Mouse (Mus musculus) embryonic facial prominence, embryonic 15.5 days (tissue): ENCODE results near the gene Tle4. TPM values are rescaled to one million over a fixed set of nuclear protein-coding genes. Genes with fewer than 3 reads are reported as not detected.

Experiments used
- ATAC-seq: fragments of 200-750 bp; cut with Nextera tagmentation; 2 replicates; pipeline ENCODE4 v1.8.0; 2017; ENCODE audit warnings: low read depth, moderate TSS enrichment; ENCODE audit not compliant: insufficient number of reproducible peaks, low FRiP score, low TSS enrichment
- H3K27ac ChIP-seq: fragments of 300-500 bp; sonication (generic); replicated peaks from 2 replicates; pipeline ENCODE4 v1.5.1; 2015; ENCODE audit warnings: mild to moderate bottlenecking, inconsistent platforms
- H3K27me3 ChIP-seq: fragments of 300-500 bp; sonication (generic); 2 replicates; pipeline ENCODE4 v1.6.1; 2015; ENCODE audit warnings: inconsistent platforms
- H3K36me3 ChIP-seq: fragments of 300-500 bp; sonication (generic); 2 replicates; pipeline ENCODE4 v1.6.1; 2015; ENCODE audit warnings: mild to moderate bottlenecking, inconsistent platforms
- H3K4me1 ChIP-seq: fragments of 300-500 bp; sonication (generic); 2 replicates; pipeline ENCODE4 v1.6.1; 2015; ENCODE audit warnings: inconsistent platforms
- H3K4me2 ChIP-seq: fragments of 300-500 bp; sonication (generic); replicated peaks from 2 replicates; pipeline ENCODE4 v1.6.1; 2015; ENCODE audit warnings: mild to moderate bottlenecking, inconsistent platforms
- H3K4me3 ChIP-seq: fragments of 300-500 bp; sonication (generic); replicated peaks from 2 replicates; pipeline ENCODE4 v1.5.1; 2015; ENCODE audit warnings: mild to moderate bottlenecking, inconsistent platforms
- H3K9ac ChIP-seq: fragments of 300-500 bp; sonication (generic); 2 replicates; pipeline ENCODE4 v1.6.1; 2015; ENCODE audit warnings: inconsistent platforms
- H3K9me3 ChIP-seq: fragments of 300-500 bp; sonication (generic); replicated peaks from 2 replicates; pipeline ENCODE4 v1.6.1; 2016; ENCODE audit warnings: inconsistent platforms
- WGBS: fragments of 180-500 bp; shearing (Covaris S2); methylation state at CpG from one replicate; pipeline ENCODE4 v1.1.7; 2015; 5-methylcytosine and 5-hydroxymethylcytosine counted together
- polyA plus RNA-seq: library from polyadenylated mRNA; unstranded; fragments of >200 nt; fragmentation: Nextera tagmentation; extraction: Ambion mirVana; gene quantifications from 2 replicates; pipeline ENCODE4 v1.2.1, GENCODE M21; 2015

Tle4 gene
- polyA plus RNA-seq, 1 experiment from 2014 or later, result 15.3 TPM

DNA sequence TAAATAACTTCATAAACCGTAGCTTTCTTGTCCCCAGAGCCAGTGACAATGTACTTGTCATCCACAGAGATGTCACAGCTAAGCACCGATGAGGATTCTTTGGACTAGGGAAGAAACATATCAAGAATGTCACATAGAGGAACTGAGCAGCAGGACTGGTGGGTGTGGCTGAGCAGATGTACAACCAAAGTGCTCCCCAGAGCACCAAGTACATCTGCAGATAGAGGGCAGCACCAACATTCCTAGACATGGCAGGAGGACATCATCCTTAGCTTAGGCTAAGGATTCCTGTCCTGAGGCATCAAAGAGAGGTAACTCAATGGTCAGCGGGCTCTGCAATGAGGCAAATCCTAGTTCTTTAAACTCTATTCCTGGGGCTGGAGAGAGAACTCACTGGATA lies 148.1 kb downstream of the Tle4 start:
- no peak overlapping the region for H3K4me2 ChIP-seq
- peaks cover 23% of the 10 kb centered on the region for H3K36me3 ChIP-seq

DNA sequence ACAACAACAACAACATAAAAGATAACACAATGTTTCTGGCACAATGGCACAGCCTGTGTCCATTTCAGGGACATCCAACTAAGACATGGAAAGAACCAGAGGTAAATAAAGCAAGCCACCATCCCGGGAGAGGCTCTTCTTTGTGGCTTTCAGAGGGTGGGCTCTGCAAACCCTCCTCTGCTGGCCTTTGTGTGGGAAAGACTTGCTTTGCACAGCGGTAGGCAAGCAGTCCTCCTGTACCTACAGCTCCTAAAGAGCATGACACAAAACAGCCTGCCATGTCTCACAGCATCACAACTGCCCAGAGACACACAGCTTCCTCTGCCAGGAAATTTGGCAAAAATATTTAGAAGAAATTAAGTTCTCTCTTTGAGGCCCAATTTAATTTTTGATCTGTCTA lies 149.3 kb downstream of the Tle4 start:
- Histone ChIP-seq H3K9ac (no peak overlapping the region), H3K27ac (no peak overlapping the region), H3K4me3 (no peak overlapping the region), H3K4me1 (no peaks in the 10 kb centered on the region), H3K27me3 (no peaks in the 10 kb centered on the region), H3K9me3 (no peaks in the 10 kb centered on the region), H3K4me2 (no peak overlapping the region), H3K36me3 (peaks cover 14% of the 10 kb centered on the region; the same call in 1 of the 2 replicates)
- ATAC-seq, result no peak
- 88% methylated on average over 2 of the region's 2 CpGs for WGBS

More for the DNA sequence above, 148.1 kb downstream of the Tle4 start:
- Histone ChIP-seq H3K27me3 (no peaks in the 10 kb centered on the region), H3K9ac (no peak overlapping the region), H3K9me3 (no peaks in the 10 kb centered on the region), H3K4me1 (no peaks in the 10 kb centered on the region), H3K4me3 (no peak overlapping the region), H3K27ac (no peak overlapping the region)
- 88% methylated on average over 3 of the region's 3 CpGs for WGBS
- ATAC-seq, result no peak

DNA sequence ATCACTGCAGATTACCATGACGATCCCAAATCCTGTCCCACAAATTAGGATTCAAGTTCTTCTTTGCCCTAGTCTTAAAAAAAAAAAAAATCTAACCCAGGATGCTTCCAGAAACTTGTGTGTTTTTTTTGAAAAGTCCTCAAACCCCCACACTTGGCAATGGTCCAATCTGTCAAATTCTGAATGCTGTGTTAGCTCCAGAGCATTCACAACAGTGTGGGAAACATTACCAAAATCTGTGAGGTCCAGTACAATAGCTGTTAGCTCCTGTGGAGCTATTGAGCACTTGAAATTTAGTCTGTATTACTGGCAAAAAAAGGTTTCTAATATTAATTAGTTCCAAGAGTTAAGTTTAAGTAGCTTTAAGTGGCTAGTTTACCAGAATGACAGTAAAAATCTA lies 150.4 kb downstream of the Tle4 start:
- no peak overlapping the region for H3K4me3 ChIP-seq
- no peaks in the 10 kb centered on the region for H3K9me3 ChIP-seq
- 87% methylated on average over 1 of the region's 1 CpGs for WGBS
- H3K9ac ChIP-seq, result no peak overlapping the region
- ATAC-seq, result no peak
- H3K36me3 ChIP-seq, result peaks cover 9% of the 10 kb centered on the region; the same call in 1 of the 2 replicates
- H3K27ac ChIP-seq, result no peak overlapping the region
- no peaks in the 10 kb centered on the region for H3K4me1 ChIP-seq
- H3K27me3 ChIP-seq, result no peaks in the 10 kb centered on the region
- no peak overlapping the region for H3K4me2 ChIP-seq

DNA sequence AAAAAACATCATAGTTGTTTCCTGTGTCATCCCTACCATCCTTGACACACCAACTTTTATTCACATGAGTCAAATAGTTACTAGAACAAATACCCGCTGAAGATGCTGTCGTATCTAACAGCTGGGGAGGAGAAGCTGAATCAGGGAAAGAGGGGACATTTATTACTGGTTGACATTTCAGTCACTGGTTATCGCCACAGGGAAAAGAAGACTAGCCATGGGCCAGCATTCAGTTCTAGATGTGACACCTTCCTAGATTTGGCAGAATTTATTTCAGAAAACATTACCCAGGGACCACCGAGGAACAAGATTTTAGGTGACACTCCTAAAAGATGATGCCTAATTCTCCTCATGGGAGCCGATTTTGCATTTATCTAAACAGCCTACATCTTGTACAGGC lies 156.0 kb downstream of the Tle4 start:
- 83% methylated on average over 5 of the region's 5 CpGs for WGBS
- H3K9me3 ChIP-seq, result no peaks in the 10 kb centered on the region
- H3K9ac ChIP-seq, result no peak overlapping the region
- no peak overlapping the region for H3K27ac ChIP-seq
- H3K4me1 ChIP-seq, result no peaks in the 10 kb centered on the region
- H3K4me3 ChIP-seq, result no peak overlapping the region
- no peaks in the 10 kb centered on the region for H3K36me3 ChIP-seq
- no peak overlapping the region for H3K4me2 ChIP-seq
- no peak for ATAC-seq
- no peaks in the 10 kb centered on the region for H3K27me3 ChIP-seq

DNA sequence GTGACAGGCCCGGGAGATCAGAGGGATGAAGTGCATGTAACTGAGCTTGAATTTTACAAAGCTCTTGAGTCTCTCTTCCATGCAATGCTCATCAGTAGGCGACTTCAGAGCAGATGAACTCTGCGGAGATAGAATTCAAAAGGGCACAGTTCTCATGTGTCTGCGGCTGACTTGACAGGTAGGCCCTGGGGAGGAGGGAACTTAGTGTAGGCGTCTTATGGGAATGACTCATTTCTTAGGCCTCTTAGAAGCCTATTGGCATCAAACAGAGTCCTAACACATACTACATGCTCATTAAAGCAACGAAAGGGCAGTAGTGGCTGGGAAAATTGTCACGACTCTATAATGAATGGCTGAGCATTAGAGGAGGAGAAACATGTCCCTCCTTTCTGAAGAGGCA lies 160.6 kb downstream of the Tle4 start:
- Histone ChIP-seq H3K27me3 (no peaks in the 10 kb centered on the region), H3K4me1 (no peaks in the 10 kb centered on the region), H3K9me3 (no peaks in the 10 kb centered on the region), H3K27ac (no peak overlapping the region), H3K4me2 (no peak overlapping the region), H3K4me3 (no peak overlapping the region), H3K36me3 (no peaks in the 10 kb centered on the region), H3K9ac (no peak overlapping the region)
- 76% methylated on average over 7 of the region's 7 CpGs for WGBS
- no peak for ATAC-seq

DNA sequence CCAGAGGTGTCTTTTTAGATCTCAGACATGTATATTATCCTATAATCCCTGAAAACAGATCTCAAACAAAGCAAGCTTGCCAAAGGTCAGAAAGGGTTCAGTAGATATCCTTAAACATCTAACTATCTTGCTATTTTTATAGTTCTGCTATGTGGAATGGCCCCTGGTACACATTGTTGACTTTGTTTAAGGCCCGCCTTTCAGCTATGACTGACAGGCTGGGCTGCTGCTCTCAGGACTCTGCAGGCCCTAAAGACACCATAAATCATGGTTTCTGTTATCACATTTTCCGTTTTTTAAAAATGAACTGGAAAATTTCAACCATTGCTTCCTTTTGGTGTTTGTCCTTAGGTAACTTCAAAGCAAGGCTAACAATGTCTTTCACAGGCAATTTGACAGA lies 161.3 kb downstream of the Tle4 start:
- WGBS, result 74% methylated on average over 2 of the region's 2 CpGs
- no peaks in the 10 kb centered on the region for H3K4me1 ChIP-seq
- no peak overlapping the region for H3K4me2 ChIP-seq
- no peak overlapping the region for H3K9ac ChIP-seq
- ATAC-seq, result no peak
- no peak overlapping the region for H3K4me3 ChIP-seq
- H3K27ac ChIP-seq, result no peak overlapping the region
- H3K27me3 ChIP-seq, result no peaks in the 10 kb centered on the region
- H3K9me3 ChIP-seq, result no peaks in the 10 kb centered on the region
- H3K36me3 ChIP-seq, result no peaks in the 10 kb centered on the region

DNA sequence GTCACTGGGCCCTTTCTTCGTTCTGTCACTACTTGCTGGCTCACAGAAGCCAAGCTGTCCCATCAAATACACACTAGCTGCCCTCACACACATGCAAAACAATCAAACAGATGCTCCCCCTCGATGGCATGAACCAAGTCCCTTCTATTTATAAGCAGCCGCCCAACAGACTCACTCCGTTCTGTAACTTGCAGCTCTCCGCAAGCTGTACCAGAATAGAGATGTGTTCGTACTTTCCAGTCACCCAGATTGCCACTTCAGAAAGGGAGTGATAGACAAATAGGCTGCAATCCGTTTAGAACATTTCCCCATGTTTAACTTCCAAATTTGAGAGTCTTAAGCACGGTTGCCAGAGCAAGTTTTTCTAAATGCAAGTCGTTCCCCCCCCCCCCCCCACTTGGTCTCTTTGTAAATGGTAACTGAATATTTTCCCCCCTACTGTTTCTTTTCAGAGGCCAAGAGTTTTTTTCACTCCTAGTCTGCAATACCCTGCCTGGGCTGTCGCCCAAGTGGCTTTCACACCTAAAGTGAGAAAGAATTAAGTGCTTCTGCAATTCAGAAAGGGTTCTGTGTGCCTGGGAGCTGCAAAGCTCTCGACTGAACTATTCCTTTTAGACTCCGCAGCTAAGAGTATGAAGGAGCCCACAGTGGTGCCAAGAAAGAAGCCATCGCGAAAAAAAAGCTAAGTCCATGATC lies 162.0 kb downstream of the Tle4 start:
- Histone ChIP-seq H3K4me2 (no peak overlapping the region), H3K27ac (no peak overlapping the region), H3K36me3 (no peaks in the 10 kb centered on the region), H3K9me3 (no peaks in the 10 kb centered on the region), H3K4me1 (no peaks in the 10 kb centered on the region), H3K4me3 (no peak overlapping the region), H3K27me3 (no peaks in the 10 kb centered on the region), H3K9ac (no peak overlapping the region)
- 50% methylated on average over 14 of the region's 14 CpGs for WGBS
- ATAC-seq, result no peak

DNA sequence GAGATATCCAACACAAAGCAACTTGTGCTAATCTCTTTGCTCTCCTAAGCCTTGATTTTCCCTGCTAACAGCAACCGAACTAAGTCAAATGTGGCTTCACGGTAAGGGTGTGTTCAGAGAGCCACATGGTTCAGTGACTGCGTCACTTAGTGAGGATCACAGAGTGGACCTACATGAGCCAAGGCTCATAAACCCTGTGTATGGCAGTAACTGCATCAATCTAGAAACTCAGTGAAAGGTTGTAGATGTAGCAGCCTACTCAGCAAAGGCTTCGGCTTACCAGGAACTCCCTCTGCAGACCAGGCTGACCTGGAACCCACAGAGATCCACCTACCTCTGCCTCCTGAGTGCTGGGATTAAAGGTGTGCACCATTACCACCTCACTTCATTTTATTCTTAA lies 164.0 kb downstream of the Tle4 start:
- H3K4me1 ChIP-seq, result no peaks in the 10 kb centered on the region
- H3K27me3 ChIP-seq, result no peaks in the 10 kb centered on the region
- H3K9ac ChIP-seq, result no peak overlapping the region
- no peaks in the 10 kb centered on the region for H3K9me3 ChIP-seq
- WGBS, result 92% methylated on average over 4 of the region's 4 CpGs
- no peaks in the 10 kb centered on the region for H3K36me3 ChIP-seq
- H3K4me2 ChIP-seq, result no peak overlapping the region
- H3K27ac ChIP-seq, result no peak overlapping the region
- H3K4me3 ChIP-seq, result no peak overlapping the region
- no peak for ATAC-seq

DNA sequence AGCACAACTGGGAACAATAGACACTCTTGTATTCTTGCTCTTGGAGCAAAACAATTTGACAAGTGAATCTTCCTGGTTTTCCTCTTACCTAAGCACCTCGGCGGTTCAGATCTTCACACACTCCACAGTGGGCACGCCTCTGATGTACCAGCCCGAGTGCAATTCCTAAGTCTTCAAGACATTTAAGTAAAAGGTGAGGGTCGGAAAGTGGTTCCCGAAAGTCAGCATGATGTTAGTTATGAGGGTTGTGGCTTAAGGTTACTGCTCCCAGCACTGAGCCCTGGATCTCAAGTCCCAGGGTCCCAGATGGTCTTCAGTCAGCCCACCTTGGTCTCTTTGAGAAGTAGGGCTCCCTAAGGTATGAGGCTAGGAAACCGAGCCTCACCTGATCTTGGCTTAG lies 165.4 kb downstream of the Tle4 start:
- Histone ChIP-seq H3K27ac (no peak overlapping the region), H3K36me3 (no peaks in the 10 kb centered on the region), H3K9ac (no peak overlapping the region), H3K4me2 (no peak overlapping the region), H3K4me1 (no peaks in the 10 kb centered on the region), H3K4me3 (no peak overlapping the region), H3K9me3 (no peaks in the 10 kb centered on the region), H3K27me3 (no peaks in the 10 kb centered on the region)
- ATAC-seq, result no peak
- 87% methylated on average over 7 of the region's 7 CpGs for WGBS

DNA sequence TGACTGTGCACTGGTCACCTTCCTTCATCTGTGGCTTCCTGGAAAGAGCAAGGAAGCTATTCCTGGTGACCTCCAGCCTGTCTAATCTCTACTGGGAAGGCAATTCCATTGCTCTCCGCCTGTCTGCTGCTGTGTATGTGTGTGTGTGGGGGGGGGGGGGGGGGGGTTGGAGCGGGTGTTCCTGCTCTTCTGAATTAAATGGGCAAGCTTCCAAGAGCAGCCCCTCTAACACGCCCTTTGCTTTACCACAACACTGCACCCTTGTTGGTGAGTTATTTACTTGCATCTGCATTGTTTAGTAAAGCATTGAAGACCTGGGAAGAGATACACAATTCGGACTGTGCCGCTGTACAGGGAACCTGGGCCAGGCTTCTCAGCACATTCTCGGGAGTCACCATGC lies 170.9 kb downstream of the Tle4 start:
- Histone ChIP-seq H3K36me3 (no peaks in the 10 kb centered on the region), H3K9ac (no peak overlapping the region), H3K27me3 (no peaks in the 10 kb centered on the region), H3K4me3 (no peak overlapping the region), H3K4me2 (no peak overlapping the region), H3K4me1 (no peaks in the 10 kb centered on the region), H3K27ac (no peak overlapping the region), H3K9me3 (no peaks in the 10 kb centered on the region)
- 61% methylated on average over 6 of the region's 6 CpGs for WGBS
- no peak for ATAC-seq

DNA sequence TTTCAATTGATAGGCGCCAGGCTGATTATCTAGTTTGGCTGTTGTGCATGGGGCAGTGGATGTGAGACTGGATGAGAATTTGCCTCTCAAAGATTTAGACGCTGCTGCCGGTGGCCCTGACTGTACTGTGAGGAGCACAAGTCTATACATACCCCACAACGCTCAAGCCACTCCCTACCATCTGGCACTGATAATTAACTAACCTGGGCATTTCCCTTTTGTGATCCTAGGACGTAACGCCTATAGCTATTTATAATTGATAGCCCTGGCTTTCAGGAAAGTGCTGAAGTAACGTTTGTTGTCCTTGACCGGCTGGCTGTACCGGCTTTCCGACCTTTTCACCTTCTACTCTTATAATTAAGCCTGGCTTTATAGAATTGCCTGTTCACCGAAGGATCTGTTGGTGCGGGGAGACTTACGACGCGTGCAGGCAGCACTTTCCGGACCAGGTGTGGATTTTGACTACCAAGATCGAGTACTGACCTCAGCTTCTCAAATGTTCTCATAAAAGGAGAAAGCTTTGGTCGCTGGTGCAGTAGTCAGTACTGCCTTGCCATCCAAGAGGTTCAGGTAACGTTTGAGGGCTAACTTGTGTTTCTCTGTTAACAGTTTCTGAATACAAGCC lies 171.5 kb downstream of the Tle4 start:
- Histone ChIP-seq H3K9ac (no peak overlapping the region), H3K27ac (no peak overlapping the region), H3K36me3 (no peaks in the 10 kb centered on the region), H3K4me1 (no peaks in the 10 kb centered on the region), H3K9me3 (no peaks in the 10 kb centered on the region), H3K27me3 (no peaks in the 10 kb centered on the region), H3K4me2 (no peak overlapping the region), H3K4me3 (no peak overlapping the region)
- WGBS, result 48% methylated on average over 19 of the region's 19 CpGs
- no peak for ATAC-seq

DNA sequence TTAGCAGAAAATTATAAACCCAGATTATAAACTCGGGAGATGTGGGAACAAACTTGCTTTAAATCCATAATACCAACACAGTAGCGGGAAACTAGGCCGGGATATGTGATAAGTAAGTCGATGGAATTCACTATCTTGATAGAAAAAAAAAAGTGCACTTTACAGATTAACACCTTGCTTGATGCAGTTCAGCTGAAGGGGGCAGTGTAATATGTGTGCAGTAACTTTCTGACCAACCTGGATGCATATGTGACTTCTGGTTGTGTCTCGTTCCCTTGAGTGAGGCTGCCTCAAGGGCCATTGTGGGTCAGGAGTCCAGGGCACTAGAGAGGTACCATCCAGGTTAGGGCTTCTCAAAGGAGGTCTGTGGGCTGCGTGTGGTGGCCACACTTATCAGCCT lies 172.7 kb downstream of the Tle4 start:
- Histone ChIP-seq H3K27ac (no peak overlapping the region), H3K9ac (no peak overlapping the region), H3K4me3 (no peak overlapping the region), H3K36me3 (no peaks in the 10 kb centered on the region), H3K4me1 (no peaks in the 10 kb centered on the region), H3K9me3 (no peaks in the 10 kb centered on the region), H3K27me3 (no peaks in the 10 kb centered on the region), H3K4me2 (no peak overlapping the region)
- no peak for ATAC-seq
- 77% methylated on average over 6 of the region's 6 CpGs for WGBS
